Mouse (Mus musculus): ENCODE data around the gene Btrc. TPM values are rescaled to one million over a fixed set of nuclear protein-coding genes. Genes with fewer than 3 reads are reported as not detected.
A peak's percentile ranks its signal among the peaks of the same experiment; 100 is the strongest.
"Not testable (repeated sequence)": the region's sequence is repeated elsewhere in the genome, so short reads cannot be mapped to it uniquely, and the experiment has no call there.

The Btrc gene
- polyA plus RNA-seq (2016; fragmentation: Nextera tagmentation; extraction: Ambion mirVana), result 46.9 and 47.8 TPM in 2 replicates

- under 1% methylated on average over 42 of the region's 42 CpGs for WGBS
- peak; percentile 100 for DNase-seq (ENCODE audit: low spot score)
- no peaks in the 10 kb centered on the region for H3K27me3 ChIP-seq (ENCODE audit: insufficient read depth, poor library complexity, severe bottlenecking)
- peaks cover 9% of the 10 kb centered on the region; the same call in 1 of the 2 replicates for H3K36me3 ChIP-seq
- peaks cover 16% of the 10 kb centered on the region for H3K4me1 ChIP-seq
- peak within 1 kb of the TSS; percentile 75 for H3K4me3 ChIP-seq
- no peaks in the 10 kb centered on the region for H3K9me3 ChIP-seq
- peak within 1 kb of the TSS; percentile 92 for H3K27ac ChIP-seq
Observed at GRCm38 (mm10) chr19:45363384-45363926, at the start of gene Btrc. TSS of gene Btrc (plus strand) at chr19:45363734.

- 0 out of 2 replicates have a peak overlapping the region, but pooled peaks have one; percentile 62 for H3K27ac ChIP-seq
- no peaks in the 10 kb centered on the region for H3K9me3 ChIP-seq
- no peak for DNase-seq (ENCODE audit: low spot score)
- 39% methylated on average over 13 of the region's 13 CpGs for WGBS
- peaks cover 12% of the 10 kb centered on the region; the same call in 1 of the 2 replicates for H3K27me3 ChIP-seq (ENCODE audit: insufficient read depth, poor library complexity, severe bottlenecking)
- H3K4me1 ChIP-seq, result peaks cover 22% of the 10 kb centered on the region
- H3K36me3 ChIP-seq, result no peaks in the 10 kb centered on the region
- H3K4me3 ChIP-seq, result no peak overlapping the region
Observed at GRCm38 (mm10) chr19:45317473-45317882, 46.1 kb upstream of the Btrc start.

- Histone ChIP-seq H3K27ac (no peak overlapping the region), H3K9me3 (no peaks in the 10 kb centered on the region), H3K36me3 (no peaks in the 10 kb centered on the region), H3K27me3 (ENCODE audit: insufficient read depth, poor library complexity, severe bottlenecking) (peaks cover 8% of the 10 kb centered on the region; the same call in 1 of the 2 replicates), H3K4me3 (no peak overlapping the region), H3K4me1 (peaks cover 12% of the 10 kb centered on the region)
- WGBS, result 67% methylated on average over 5 of the region's 5 CpGs
- no peak for DNase-seq (ENCODE audit: low spot score)
Observed at GRCm38 (mm10) chr19:45321062-45321461, 42.5 kb upstream of the Btrc start.

GRCm38 (mm10) chr19:45329039-45329438, 34.5 kb upstream of the Btrc start:
- H3K27me3 ChIP-seq (ENCODE audit: insufficient read depth, poor library complexity, severe bottlenecking), result peaks cover 41% of the 10 kb centered on the region
- H3K36me3 ChIP-seq, result no peaks in the 10 kb centered on the region
- no peak overlapping the region for H3K4me3 ChIP-seq
- 32% methylated on average over 3 of the region's 3 CpGs for WGBS
- H3K27ac ChIP-seq, result no peak overlapping the region
- DNase-seq (ENCODE audit: low spot score), result no peak
- H3K4me1 ChIP-seq, result peaks cover 23% of the 10 kb centered on the region
- no peaks in the 10 kb centered on the region for H3K9me3 ChIP-seq

- H3K27ac ChIP-seq, result 0 out of 2 replicates have a peak overlapping the region, but pooled peaks have one; percentile 11
- no peaks in the 10 kb centered on the region for H3K9me3 ChIP-seq
- no peaks in the 10 kb centered on the region for H3K36me3 ChIP-seq
- peak overlapping the region; percentile 41 for H3K4me3 ChIP-seq
- peaks cover 23% of the 10 kb centered on the region for H3K4me1 ChIP-seq
- 7% methylated on average over 24 of the region's 24 CpGs for WGBS
- no peak for DNase-seq (ENCODE audit: low spot score)
- H3K27me3 ChIP-seq (ENCODE audit: insufficient read depth, poor library complexity, severe bottlenecking), result peaks cover 41% of the 10 kb centered on the region
Observed at GRCm38 (mm10) chr19:45329748-45330298, 33.7 kb upstream of the Btrc start.

GRCm38 (mm10) chr19:45336718-45337117, 26.8 kb upstream of the Btrc start:
- peaks cover 4% of the 10 kb centered on the region; the same call in 1 of the 2 replicates for H3K27me3 ChIP-seq (ENCODE audit: insufficient read depth, poor library complexity, severe bottlenecking)
- no peak overlapping the region for H3K4me3 ChIP-seq
- no peak overlapping the region for H3K27ac ChIP-seq
- no peak for DNase-seq (ENCODE audit: low spot score)
- no peaks in the 10 kb centered on the region for H3K9me3 ChIP-seq
- no peaks in the 10 kb centered on the region for H3K36me3 ChIP-seq
- H3K4me1 ChIP-seq, result no peaks in the 10 kb centered on the region
- WGBS, result 77% methylated on average over 6 of the region's 6 CpGs

- H3K4me1 ChIP-seq, result no peaks in the 10 kb centered on the region
- H3K9me3 ChIP-seq, result no peaks in the 10 kb centered on the region
- H3K27me3 ChIP-seq (ENCODE audit: insufficient read depth, poor library complexity, severe bottlenecking), result no peaks in the 10 kb centered on the region
- H3K27ac ChIP-seq, result no peak overlapping the region
- 75% methylated on average over 10 of the region's 10 CpGs for WGBS
- DNase-seq (ENCODE audit: low spot score), result no peak
- no peaks in the 10 kb centered on the region for H3K36me3 ChIP-seq
- H3K4me3 ChIP-seq, result no peak overlapping the region
Observed at GRCm38 (mm10) chr19:45338182-45338581, 25.4 kb upstream of the Btrc start.

DNA sequence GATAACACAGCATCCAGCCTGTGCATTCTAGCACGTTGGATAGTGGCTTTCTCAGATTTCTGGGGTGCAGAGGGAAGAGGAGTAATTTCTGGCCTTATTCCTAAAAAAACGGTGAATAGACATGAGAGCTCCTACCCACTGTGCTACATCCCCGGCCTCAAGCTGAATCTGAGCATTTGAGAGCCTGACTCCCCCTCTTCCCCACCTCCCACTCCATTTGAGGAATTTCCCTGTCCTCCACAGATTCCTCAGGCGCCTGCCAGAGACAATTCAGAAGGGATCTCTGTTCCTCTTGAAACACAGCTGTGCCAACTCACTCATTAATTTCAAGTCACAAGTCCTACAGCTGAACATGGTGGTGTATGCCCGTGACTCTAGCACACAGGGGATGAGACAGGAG, 19.6 kb upstream of the Btrc start:
- Histone ChIP-seq H3K4me1 (no peaks in the 10 kb centered on the region), H3K27ac (no peak overlapping the region), H3K9me3 (no peaks in the 10 kb centered on the region), H3K27me3 (ENCODE audit: insufficient read depth, poor library complexity, severe bottlenecking) (no peaks in the 10 kb centered on the region), H3K36me3 (no peaks in the 10 kb centered on the region), H3K4me3 (no peak overlapping the region)
- DNase-seq (ENCODE audit: low spot score), result no peak
- WGBS, result 68% methylated on average over 5 of the region's 5 CpGs

- Histone ChIP-seq H3K4me1 (0 out of 2 replicates have a peak, but pooled peaks cover 3% of the 10 kb centered on the region), H3K9me3 (no peaks in the 10 kb centered on the region), H3K36me3 (no peaks in the 10 kb centered on the region), H3K27ac (no peak overlapping the region), H3K4me3 (no peak overlapping the region), H3K27me3 (ENCODE audit: insufficient read depth, poor library complexity, severe bottlenecking) (no peaks in the 10 kb centered on the region; the same call in 1 of the 2 replicates)
- 72% methylated on average over 4 of the region's 4 CpGs for WGBS
- DNase-seq (ENCODE audit: low spot score), result no peak
Observed at GRCm38 (mm10) chr19:45348188-45348587, 15.3 kb upstream of the Btrc start.

DNA sequence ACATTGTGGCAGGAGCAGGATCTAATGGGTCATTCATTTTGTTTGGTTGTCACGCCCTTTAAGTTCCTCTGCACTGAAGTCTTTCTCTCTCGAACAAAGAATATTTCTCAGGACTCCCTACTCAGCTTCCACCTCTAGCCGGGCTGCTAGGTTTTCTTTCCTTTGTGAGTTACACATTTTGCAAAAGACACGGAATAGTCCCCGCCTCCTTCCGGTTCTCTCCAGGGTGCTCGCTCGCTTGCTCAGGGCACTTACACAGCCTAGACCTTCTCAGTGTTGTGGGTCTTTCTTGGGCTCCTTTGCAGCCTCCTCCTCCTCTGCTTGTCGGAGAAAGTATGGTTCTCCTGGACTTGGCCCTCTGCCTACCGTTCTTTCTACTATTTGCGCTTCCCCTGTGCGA, 13.1 kb upstream of the Btrc start:
- DNase-seq (ENCODE audit: low spot score), result no peak

DNA sequence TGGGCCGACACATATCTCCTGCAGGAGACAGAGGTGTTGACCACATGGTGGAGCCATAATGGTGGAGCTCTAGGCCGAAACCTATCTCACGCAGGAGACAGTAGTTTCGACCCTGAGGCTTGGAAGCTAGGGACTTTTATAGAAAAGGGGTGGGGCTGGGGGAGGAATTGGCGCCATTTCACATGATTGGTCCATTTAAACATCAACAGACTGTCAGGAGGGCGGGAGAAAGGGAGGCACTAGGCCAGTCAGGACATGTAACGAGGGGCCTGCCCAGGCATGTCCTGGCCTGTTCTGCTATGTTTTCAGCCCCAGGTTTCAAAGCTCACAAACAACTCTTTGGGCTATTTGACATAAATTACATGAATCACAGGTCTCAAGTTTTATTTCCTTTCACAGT, 10.8 kb upstream of the Btrc start:
- H3K4me3 ChIP-seq; H3K4me1 ChIP-seq; H3K27me3 ChIP-seq (ENCODE audit: insufficient read depth, poor library complexity, severe bottlenecking); DNase-seq (ENCODE audit: low spot score); H3K9me3 ChIP-seq; H3K36me3 ChIP-seq; H3K27ac ChIP-seq: not testable (repeated sequence)
- 89% methylated on average over 7 of the region's 7 CpGs for WGBS

More for the DNA sequence above, 13.1 kb upstream of the Btrc start:
- H3K9me3 ChIP-seq, result no peaks in the 10 kb centered on the region
- H3K4me3 ChIP-seq, result peak overlapping the region; percentile 24; the same call in 1 of the 2 replicates
- WGBS, result 56% methylated on average over 12 of the region's 12 CpGs
- no peaks in the 10 kb centered on the region; the same call in 1 of the 2 replicates for H3K27me3 ChIP-seq (ENCODE audit: insufficient read depth, poor library complexity, severe bottlenecking)
- 0 out of 2 replicates have a peak, but pooled peaks cover 3% of the 10 kb centered on the region for H3K4me1 ChIP-seq
- H3K36me3 ChIP-seq, result no peaks in the 10 kb centered on the region
- no peak overlapping the region for H3K27ac ChIP-seq

DNA sequence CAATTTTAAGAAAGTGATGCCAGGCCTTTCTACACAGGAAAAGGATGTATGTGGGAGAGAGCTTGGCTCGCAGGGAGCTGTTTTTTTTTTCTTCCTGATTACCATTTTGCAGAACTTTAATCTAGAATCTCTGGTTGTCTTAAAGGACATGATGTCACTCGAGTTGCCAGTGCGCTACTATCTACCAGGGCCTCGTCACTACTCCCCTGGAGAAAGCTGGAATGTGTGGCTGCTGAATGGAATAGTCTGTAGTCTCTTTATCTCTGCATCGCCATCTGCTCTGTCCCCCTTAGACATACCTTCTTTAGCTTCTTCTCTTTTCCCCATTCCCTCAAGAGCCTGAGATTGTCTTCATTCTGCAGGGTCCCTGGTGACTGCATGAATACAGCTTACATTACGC, 7.9 kb upstream of the Btrc start:
- no peak for DNase-seq (ENCODE audit: low spot score)
- H3K4me1 ChIP-seq, result 0 out of 2 replicates have a peak, but pooled peaks cover 3% of the 10 kb centered on the region
- no peaks in the 10 kb centered on the region for H3K9me3 ChIP-seq
- H3K27ac ChIP-seq, result no peak overlapping the region
- H3K27me3 ChIP-seq (ENCODE audit: insufficient read depth, poor library complexity, severe bottlenecking), result no peaks in the 10 kb centered on the region
- no peaks in the 10 kb centered on the region for H3K36me3 ChIP-seq
- H3K4me3 ChIP-seq, result no peak overlapping the region
- WGBS, result 48% methylated on average over 6 of the region's 6 CpGs

DNA sequence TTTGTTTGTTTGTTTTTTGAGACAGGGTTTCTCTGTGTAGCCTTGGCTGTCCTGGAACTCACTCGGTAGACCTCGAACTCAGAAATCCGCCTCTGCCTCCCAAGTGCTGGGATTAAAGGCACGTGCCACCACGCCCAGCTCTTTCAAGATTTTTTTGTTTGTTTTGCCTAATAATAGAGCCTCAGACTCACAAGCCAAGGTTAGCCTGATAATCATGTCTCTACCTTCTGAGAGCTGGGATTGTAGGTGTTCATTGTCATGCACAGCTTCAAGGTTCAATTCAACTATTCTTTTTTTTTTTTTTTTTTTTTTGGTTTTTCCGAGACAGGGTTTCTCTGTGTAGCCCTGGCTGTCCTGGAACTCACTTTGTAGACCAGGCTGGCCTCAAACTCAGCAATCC, 6.7 kb upstream of the Btrc start:
- H3K27me3 ChIP-seq (ENCODE audit: insufficient read depth, poor library complexity, severe bottlenecking); H3K4me3 ChIP-seq; H3K27ac ChIP-seq; DNase-seq (ENCODE audit: low spot score); H3K9me3 ChIP-seq; H3K4me1 ChIP-seq; H3K36me3 ChIP-seq: not testable (repeated sequence)
- 80% methylated on average over 6 of the region's 6 CpGs for WGBS
